Mouse (Mus musculus) v-Abl transformed pro-B cells (cell line): ENCODE data around the gene Lrrc4c.

Source experiments
- in situ Hi-C, 2 experiments: fragments of 400-800 bp; cut with MboI; formaldehyde crosslinking; loops; one replicate each; pipeline ENCODE4 v1.15.1; 2025; ENCODE audit not compliant: unreplicated experiment in 2 of 2

Lrrc4c gene

GRCm38 (mm10) chr2:96317387-96318299 lies at the start of gene Lrrc4c:
Lrrc4c (plus strand) TSS chr2:96318169.
- in situ Hi-C loops: loop anchor here in 1 of 2 experiments (25.0 kb wide), 1 partner anchor 1855 kb away; no protein-coding TSS in a partner anchor

- in situ Hi-C loops: loop anchor here in 1 of 2 experiments (25.0 kb wide), 1 partner anchor 1813 kb away; no protein-coding TSS in a partner anchor
Observed at GRCm38 (mm10) chr2:96275061-96275460, 42.9 kb upstream of the Lrrc4c start.

GRCm38 (mm10) chr2:96282926-96283325 lies 35.0 kb upstream of the Lrrc4c start:
- in situ Hi-C loops: loop anchor here in 1 of 2 experiments (25.0 kb wide), 1 partner anchor 1821 kb away; no protein-coding TSS in a partner anchor

GRCm38 (mm10) chr2:96287512-96287911 lies 30.5 kb upstream of the Lrrc4c start:
- in situ Hi-C loops: loop anchor here in 1 of 2 experiments (25.0 kb wide), 1 partner anchor 1825 kb away; no protein-coding TSS in a partner anchor

- in situ Hi-C loops: loop anchor here in 1 of 2 experiments (25.0 kb wide), 1 partner anchor 1828 kb away; no protein-coding TSS in a partner anchor
Observed at GRCm38 (mm10) chr2:96290541-96290940, 27.4 kb upstream of the Lrrc4c start.

GRCm38 (mm10) chr2:96315034-96315433 lies 2.9 kb upstream of the Lrrc4c start:
- in situ Hi-C loops: loop anchor here in 1 of 2 experiments (25.0 kb wide), 1 partner anchor 1853 kb away; no protein-coding TSS in a partner anchor

GRCm38 (mm10) chr2:96316531-96316930 lies 1.4 kb upstream of the Lrrc4c start:
- in situ Hi-C loops: loop anchor here in 1 of 2 experiments (25.0 kb wide), 1 partner anchor 1854 kb away; no protein-coding TSS in a partner anchor

GRCm38 (mm10) chr2:96318556-96318955 lies 587 bp downstream of the Lrrc4c start:
- in situ Hi-C loops: loop anchor here in 1 of 2 experiments (25.0 kb wide), 1 partner anchor 1856 kb away; no protein-coding TSS in a partner anchor

- in situ Hi-C loops: loop anchor here in 1 of 2 experiments (25.0 kb wide), 1 partner anchor 1857 kb away; no protein-coding TSS in a partner anchor
Observed at GRCm38 (mm10) chr2:96319201-96319600, 1.2 kb downstream of the Lrrc4c start.

- in situ Hi-C loops: loop anchor here in 1 of 2 experiments (25.0 kb wide), 1 partner anchor 1857 kb away; no protein-coding TSS in a partner anchor
Observed at GRCm38 (mm10) chr2:96319649-96320048, 1.7 kb downstream of the Lrrc4c start.

- in situ Hi-C loops: no loop called here
Observed at GRCm38 (mm10) chr2:96334652-96335051, 16.7 kb downstream of the Lrrc4c start.

- in situ Hi-C loops: no loop called here
Observed at GRCm38 (mm10) chr2:96337354-96337753, 19.4 kb downstream of the Lrrc4c start.

GRCm38 (mm10) chr2:96401186-96401811 lies 83.3 kb downstream of the Lrrc4c start:
- in situ Hi-C loops: no loop called here

GRCm38 (mm10) chr2:96402514-96402913 lies 84.5 kb downstream of the Lrrc4c start:
- in situ Hi-C loops: no loop called here

GRCm38 (mm10) chr2:96406856-96407255 lies 88.9 kb downstream of the Lrrc4c start:
- in situ Hi-C loops: no loop called here

GRCm38 (mm10) chr2:96411182-96411581 lies 93.2 kb downstream of the Lrrc4c start:
- in situ Hi-C loops: no loop called here

GRCm38 (mm10) chr2:96461566-96461965 lies 143.6 kb downstream of the Lrrc4c start:
- in situ Hi-C loops: no loop called here

- in situ Hi-C loops: no loop called here
Observed at GRCm38 (mm10) chr2:96475674-96476073, 157.7 kb downstream of the Lrrc4c start.

GRCm38 (mm10) chr2:96499116-96499882 lies 181.3 kb downstream of the Lrrc4c start:
- in situ Hi-C loops: no loop called here

GRCm38 (mm10) chr2:96504140-96504539 lies 186.2 kb downstream of the Lrrc4c start:
- in situ Hi-C loops: no loop called here
